ENCODE assay signal across 28 mouse cellular contexts in genomic region chr5:97006929-97007328, GRCm38 (mm10). TPM values are rescaled to one million over a fixed set of nuclear protein-coding genes. Genes with fewer than 3 reads are reported as not detected.
DNase-seq lines count a peak whose midpoint lies in the region; ATAC-seq and TF ChIP-seq lines count a peak whose summit lies in the region.
"Had no signal": no experiment of that assay in that cellular context is flagged by ENCODE, and none has a peak within 500 bp of the region (broad histone marks: within the 10 kb centered on the region; RNA-seq: fewer than 3 reads in every experiment).

No protein-coding gene starts in this region.

- no peak overlapping the region for H3K4me2 ChIP-seq in intestine, embryonic 14.5 days (ENCODE audit: low read length)
- no peak overlapping the region for H3K4me2 ChIP-seq in intestine, embryonic 15.5 days (replicated peaks)
- H3K4me2 ChIP-seq in intestine, postnatal 0 days (replicated peaks; ENCODE audit: low read depth) = peak overlapping the region; percentile 30; the same call in 1 of the 2 replicates
- H3K4me2 ChIP-seq in liver, embryonic 16.5 days (ENCODE audit: low read depth, low read length) = peak overlapping the region; percentile 56
- H3K4me2 ChIP-seq: hindbrain, embryonic 15.5 days; kidney, embryonic 15.5 days; limb, embryonic 12.5 days; midbrain, embryonic 11.5 days had no signal

- H3K27ac ChIP-seq in intestine, embryonic 14.5 days (ENCODE audit: low read depth) = no peak overlapping the region
- no peak overlapping the region for H3K27ac ChIP-seq in intestine, embryonic 15.5 days
- no peak overlapping the region for H3K27ac ChIP-seq in MEL (ENCODE audit: control insufficient read depth, low read depth, low read length)
- no peak overlapping the region for H3K27ac ChIP-seq in intestine, postnatal 0 days (ENCODE audit: low read depth, low read length)
- peak overlapping the region; percentile 65 for H3K27ac ChIP-seq in liver, embryonic 16.5 days (ENCODE audit: low read length)
- H3K27ac ChIP-seq: heart, embryonic 10.5 days; hindbrain, embryonic 15.5 days; kidney, embryonic 15.5 days; left cerebral cortex, adult 2 months; limb, embryonic 12.5 days had no signal

- TF ChIP-seq RAD21 in MEL (IDR thresholded peaks at IDR 0.05; ENCODE audit: low read depth, low read length) = no peak

- no peaks in the 10 kb centered on the region for H3K9me3 ChIP-seq in intestine, embryonic 14.5 days (ENCODE audit: control insufficient read depth, low read length)
- H3K9me3 ChIP-seq in intestine, embryonic 15.5 days = no peaks in the 10 kb centered on the region
- no peaks in the 10 kb centered on the region for H3K9me3 ChIP-seq in MEL (replicated peaks; ENCODE audit: insufficient read depth, low read length)
- H3K9me3 ChIP-seq in intestine, postnatal 0 days (ENCODE audit: control insufficient read depth) = no peaks in the 10 kb centered on the region
- no peaks in the 10 kb centered on the region for H3K9me3 ChIP-seq in liver, embryonic 16.5 days (replicated peaks; ENCODE audit: control insufficient read depth, low read length)
- H3K9me3 ChIP-seq: heart, embryonic 10.5 days; hindbrain, embryonic 15.5 days; kidney, embryonic 15.5 days; limb, embryonic 12.5 days had no signal

- WGBS in intestine, embryonic 14.5 days = 92% methylated on average over 3 of the region's 3 CpGs
- 92% methylated on average over 3 of the region's 3 CpGs for WGBS in intestine, embryonic 15.5 days
- 64% methylated on average over 3 of the region's 3 CpGs for WGBS in intestine, postnatal 0 days
- 48% methylated on average over 3 of the region's 3 CpGs for WGBS in liver, embryonic 16.5 days (ENCODE audit: insufficient replicate concordance)

- no peak overlapping the region for H3K4me3 ChIP-seq in intestine, embryonic 14.5 days (ENCODE audit: low read depth, low read length)
- no peak overlapping the region for H3K4me3 ChIP-seq in intestine, embryonic 15.5 days (replicated peaks)
- no peak overlapping the region for H3K4me3 ChIP-seq in MEL (ENCODE audit: control insufficient read depth in 1 of 2, insufficient read depth in 1 of 2, low read depth in 2 of 2, low read length in 2 of 2)
- no peak overlapping the region for H3K4me3 ChIP-seq in intestine, postnatal 0 days (ENCODE audit: low read depth, low read length)
- 0 out of 2 replicates have a peak overlapping the region, but pooled peaks have one; percentile 5 for H3K4me3 ChIP-seq in liver, embryonic 16.5 days (ENCODE audit: low read depth, low read length)
- H3K4me3 ChIP-seq: heart, embryonic 10.5 days; hindbrain, embryonic 15.5 days; kidney, embryonic 15.5 days; left cerebral cortex, adult 2 months; limb, embryonic 12.5 days had no signal

- H3K27me3 ChIP-seq in intestine, embryonic 14.5 days (replicated peaks; ENCODE audit: control insufficient read depth, insufficient read depth, low read length) = no peaks in the 10 kb centered on the region
- H3K27me3 ChIP-seq in intestine, embryonic 15.5 days (replicated peaks) = no peaks in the 10 kb centered on the region
- no peaks in the 10 kb centered on the region for H3K27me3 ChIP-seq in MEL (ENCODE audit: control insufficient read depth in 1 of 2, insufficient read depth in 2 of 2, low read length in 2 of 2)
- H3K27me3 ChIP-seq in intestine, postnatal 0 days (replicated peaks; ENCODE audit: control insufficient read depth, insufficient read depth, low read length) = no peaks in the 10 kb centered on the region
- H3K27me3 ChIP-seq in liver, embryonic 16.5 days (ENCODE audit: control insufficient read depth, insufficient read depth, low read depth, low read length) = no peaks in the 10 kb centered on the region
- H3K27me3 ChIP-seq: hindbrain, embryonic 15.5 days; kidney, embryonic 15.5 days; limb, embryonic 12.5 days had no signal

- peaks cover 18% of the 10 kb centered on the region for H3K4me1 ChIP-seq in intestine, embryonic 14.5 days (replicated peaks; ENCODE audit: control insufficient read depth, insufficient read depth, low read length)
- H3K4me1 ChIP-seq in intestine, embryonic 15.5 days (replicated peaks) = peaks cover 14% of the 10 kb centered on the region; the same call in 1 of the 2 replicates
- peaks cover 12 to 39% of the 10 kb centered on the region in 2 experiments for H3K4me1 ChIP-seq in MEL (ENCODE audit: control insufficient read depth in 1 of 2, insufficient read depth in 2 of 2, low read length in 2 of 2)
- H3K4me1 ChIP-seq in intestine, postnatal 0 days (replicated peaks; ENCODE audit: control insufficient read depth, insufficient read depth, low read length) = peaks cover 13% of the 10 kb centered on the region; the same call in 1 of the 2 replicates
- H3K4me1 ChIP-seq in liver, embryonic 16.5 days (ENCODE audit: control insufficient read depth, low read depth, low read length) = peaks cover 78% of the 10 kb centered on the region

- TF ChIP-seq CTCF in MEL (IDR thresholded peaks at IDR 0.05 in 2 of 3, conservative IDR thresholded peaks at IDR 0.05 in 1 of 3; ENCODE audit: control insufficient read depth in 1 of 3, insufficient read depth in 1 of 3, low read depth in 2 of 3, low read length in 3 of 3, poor library complexity in 1 of 3, severe bottlenecking in 1 of 3) = no peak; a peak in 1 of 6 replicates
- TF ChIP-seq CTCF in intestine, postnatal 0 days (IDR thresholded peaks at IDR 0.05; ENCODE audit: low read depth) = no peak

- no peaks in the 10 kb centered on the region for H3K36me3 ChIP-seq in intestine, embryonic 14.5 days (ENCODE audit: control insufficient read depth, insufficient read depth, low read length)
- no peaks in the 10 kb centered on the region for H3K36me3 ChIP-seq in intestine, embryonic 15.5 days
- peaks cover 0 to 55% of the 10 kb centered on the region in 2 experiments; a peak in 2 of 4 replicates for H3K36me3 ChIP-seq in MEL (ENCODE audit: control insufficient read depth in 1 of 2, insufficient read depth in 2 of 2, low read length in 2 of 2)
- no peaks in the 10 kb centered on the region for H3K36me3 ChIP-seq in intestine, postnatal 0 days (ENCODE audit: control insufficient read depth, insufficient read depth)
- H3K36me3 ChIP-seq in liver, embryonic 16.5 days (ENCODE audit: control insufficient read depth, insufficient read depth) = peaks cover 5% of the 10 kb centered on the region
- H3K36me3 ChIP-seq: heart, embryonic 10.5 days; hindbrain, embryonic 15.5 days; kidney, embryonic 15.5 days; limb, embryonic 12.5 days had no signal

- no peak for TF ChIP-seq EP300 in MEL (IDR thresholded peaks at IDR 0.05; ENCODE audit: low read depth in 1 of 2, low read length in 2 of 2)

- peaks cover 67% of the 10 kb centered on the region for H3K79me2 ChIP-seq in MEL (ENCODE audit: control insufficient read depth, insufficient read depth, low read length, poor library complexity)

- peak; percentile 37 for DNase-seq in intestine, embryonic 14.5 days (ENCODE audit: low spot score)
- DNase-seq in MEL (ENCODE audit: low read depth, low spot score) = peak; percentile 37
- DNase-seq in frontal cortex, postnatal 25 days (ENCODE audit: low spot score in 2 of 2) = no peak
- no peak for DNase-seq in adrenal gland, adult (ENCODE audit: inconsistent age in 2 of 2, low spot score in 1 of 2)
- no peak for DNase-seq in urinary bladder, postnatal 14 days (ENCODE audit: low spot score)
- DNase-seq: adrenal gland, postnatal 10 days; B cell, adult 2 months; cerebellum, adult 11 months; cerebellum, adult 9-10 months; cerebellum, postnatal 36 days; forebrain, postnatal 0 days; gastrocnemius, postnatal 10 days; kidney, adult 18-20 months; kidney, postnatal 25 days; lung, adult 18-20 months; right cerebral cortex, postnatal 4 days; thymus, postnatal 4 days had no signal

- H3K9ac ChIP-seq in intestine, embryonic 14.5 days (ENCODE audit: low read length) = no peak overlapping the region
- no peak overlapping the region for H3K9ac ChIP-seq in intestine, embryonic 15.5 days
- no peak overlapping the region for H3K9ac ChIP-seq in MEL (ENCODE audit: control insufficient read depth, low read depth, low read length, poor library complexity, severe bottlenecking)
- H3K9ac ChIP-seq in intestine, postnatal 0 days (ENCODE audit: low read depth, low read length) = no peak overlapping the region
- H3K9ac ChIP-seq in liver, embryonic 16.5 days (ENCODE audit: low read depth, low read length) = peak overlapping the region; percentile 12; the same call in 1 of the 2 replicates
- H3K9ac ChIP-seq: forebrain, postnatal 0 days; hindbrain, embryonic 15.5 days; kidney, embryonic 15.5 days; limb, embryonic 12.5 days had no signal

- TF ChIP-seq POLR2A in MEL (IDR thresholded peaks at IDR 0.05; ENCODE audit: control insufficient read depth in 1 of 2, insufficient read depth in 1 of 2, low read depth in 1 of 2, low read length in 2 of 2, poor library complexity in 1 of 2) = no peak

- ATAC-seq in intestine, embryonic 14.5 days (replicated peaks; ENCODE audit: low FRiP score, low TSS enrichment, low read depth) = no peak
- no peak for ATAC-seq in intestine, embryonic 15.5 days
- ATAC-seq in intestine, postnatal 0 days = no peak
- ATAC-seq in liver, embryonic 16.5 days (ENCODE audit: low read depth) = 0 out of 2 replicates have a peak, but pooled peaks have one; percentile 18
- ATAC-seq: forebrain, postnatal 0 days; lung, postnatal 0 days; midbrain, embryonic 16.5 days had no signal

TF ChIP-seq in MEL, 35 proteins besides CTCF, POLR2A, EP300 and RAD21:
- no peak for TF ChIP-seq ZMIZ1 (IDR thresholded peaks at IDR 0.05; ENCODE audit: low read depth, low read length)

RNA-seq across cellular contexts. Expression of gene Bmp2k, which starts 9.4 kb away (rescaled TPM):
- polyA plus RNA-seq in intestine, embryonic 14.5 days (2014; fragmentation: Nextera tagmentation; extraction: Ambion mirVana) = 14.7 and 15.7 TPM in 2 replicates
- 19.2 and 20.3 TPM in 2 replicates for polyA plus RNA-seq in intestine, embryonic 15.5 days (2015; fragmentation: Nextera tagmentation; extraction: Ambion mirVana)
- 10.8 and 11.2 TPM in 2 replicates for total RNA-seq in MEL (2012; rRNA removed)
- polyA plus RNA-seq in MEL (2012; ENCODE audit: insufficient read depth in 1 of 2, insufficient read length in 2 of 2, low read depth in 1 of 2, low replicate concordance in 2 of 2, missing spikeins in 1 of 2) = 10 to 100 TPM in 1 of 2 experiments, not detected in 1; 16.3 TPM
- polyA plus RNA-seq in intestine, postnatal 0 days (2015; fragmentation: Nextera tagmentation; extraction: Ambion mirVana) = 21.2 and 23.8 TPM in 2 replicates
- polyA plus RNA-seq in liver, embryonic 16.5 days (2015; fragmentation: Nextera tagmentation; extraction: Ambion mirVana) = 25.9 and 26.5 TPM in 2 replicates

Comparison
In these comparisons a context has a peak if more than half of its experiments do, and no peak if none do; other contexts are left out.
1. H3K4me2 ChIP-seq: peak in intestine, postnatal 0 days (single experiment) and liver, embryonic 16.5 days (single experiment); none in intestine, embryonic 14.5 days (single experiment) and intestine, embryonic 15.5 days (single experiment).
2. DNase-seq: peak in intestine, embryonic 14.5 days (single experiment) and MEL (single experiment); none in frontal cortex, postnatal 25 days (0 of 2), adrenal gland, adult (0 of 2) and urinary bladder, postnatal 14 days (single experiment).